Mouse (Mus musculus) left cerebral cortex, postnatal 36 days (tissue): ENCODE data around the gene C330007P06Rik. TPM values are rescaled to one million over a fixed set of nuclear protein-coding genes. Genes with fewer than 3 reads are reported as not detected.
"Not testable (repeated sequence)": the region's sequence is repeated elsewhere in the genome, so short reads cannot be mapped to it uniquely, and the experiment has no call there.

ENCODE experiments used
- DNase-seq, 2 experiments: peaks; one replicate each; pipeline ENCODE4 v3.0.0; 2021 to 2022; ENCODE audit warnings: low spot score in 2 of 2, mixed read lengths in 1 of 2
- intact Hi-C: fragments of 180-260 bp; cut with DNase I; formaldehyde crosslinking; loops from one replicate; pipeline ENCODE4 v1.15.1; 2025
- total RNA-seq, 2 experiments: library from RNA; stranded (reverse); gene quantifications; 2 replicates each; pipeline ENCODE4 v1.2.3; 2021

The C330007P06Rik gene
- total RNA-seq, result 10 to 100 TPM; 37.2 to 37.7 TPM

- intact Hi-C loops, result no loop called here
- DNase-seq, result no peak
Observed at GRCm38 (mm10) chrX:36873765-36874164, at the start of gene C330007P06Rik, which contains the start of gene Ube2a. TSS of gene C330007P06Rik (minus strand) at chrX:36874111. TSS of gene Ube2a (plus strand) at chrX:36873900.

DNA sequence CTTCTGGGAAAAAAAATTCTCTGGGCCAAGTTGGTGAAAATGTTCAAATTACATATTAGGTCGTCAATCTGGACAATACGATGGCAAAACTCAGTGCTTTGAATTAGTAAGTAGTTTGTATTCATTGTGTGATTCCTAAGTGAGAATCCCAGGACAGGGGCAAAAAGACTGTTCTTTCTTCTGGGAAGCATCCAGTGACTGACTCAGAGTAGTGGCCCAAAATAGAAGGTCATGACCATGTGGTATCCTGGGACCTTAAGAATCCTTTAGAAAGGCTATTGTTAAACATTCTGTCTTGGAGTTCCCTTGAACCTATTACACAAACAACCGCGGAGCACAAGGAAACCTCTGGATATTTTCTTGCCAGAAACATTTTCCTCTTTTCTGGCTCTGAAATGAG lies 47.4 kb upstream of the C330007P06Rik start:
- intact Hi-C loops, result no loop called here
- DNase-seq, result no peak

DNA sequence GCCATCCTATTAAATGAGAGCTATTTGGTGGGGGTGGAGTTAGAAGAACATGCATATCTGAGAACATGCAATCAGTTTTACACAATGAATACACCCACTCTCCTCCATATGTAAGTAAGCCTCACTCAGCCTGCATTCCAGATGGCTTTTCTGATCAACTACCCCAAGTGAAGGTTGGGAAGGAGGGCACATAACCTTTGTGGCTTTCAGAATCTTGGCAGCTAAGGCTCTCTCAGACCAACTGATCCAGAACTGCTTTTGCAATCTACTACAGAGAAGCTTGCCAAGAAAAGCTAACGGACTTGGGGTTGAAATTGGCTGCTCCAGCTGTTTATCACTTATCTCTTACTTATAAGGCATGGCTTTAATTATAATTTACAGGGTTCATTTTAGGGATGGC lies 43.8 kb upstream of the C330007P06Rik start:
- no peak for DNase-seq
- intact Hi-C loops, result no loop called here

DNA sequence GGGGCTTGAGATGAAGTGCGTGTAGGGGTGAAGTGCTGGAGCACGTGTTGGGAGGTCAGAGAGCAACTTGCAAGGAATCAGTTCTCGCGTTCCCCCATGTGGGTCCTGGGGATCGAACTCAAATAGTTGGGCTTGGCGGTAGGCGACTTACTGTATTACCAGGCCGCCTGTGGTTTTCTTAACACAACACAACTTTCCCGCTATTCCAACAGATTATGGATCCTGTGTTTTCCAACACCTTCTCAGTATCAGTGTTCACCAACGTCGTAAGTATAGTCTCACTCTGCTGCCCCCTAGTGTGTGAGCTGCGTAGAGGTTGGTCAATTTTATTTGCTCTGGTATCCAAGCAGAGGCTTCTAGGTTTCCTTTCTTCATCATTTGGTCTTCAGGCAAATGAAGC lies 37.4 kb upstream of the C330007P06Rik start:
- DNase-seq, result peak in 1 of 2 experiments; percentile 8
- intact Hi-C loops, result no loop called here

GRCm38 (mm10) chrX:36906539-36906938 lies 32.6 kb upstream of the C330007P06Rik start:
- intact Hi-C loops, result no loop called here

GRCm38 (mm10) chrX:36903115-36903768 lies 29.3 kb upstream of the C330007P06Rik start:
- peak; percentile 87 to 91 for DNase-seq
- intact Hi-C loops, result loop anchor here (5.0 kb wide), 2 partner anchors 71 to 96 kb away; no protein-coding TSS in a partner anchor

More at GRCm38 (mm10) chrX:36906539-36906938, 32.6 kb upstream of the C330007P06Rik start:
- DNase-seq, result no peak

- intact Hi-C loops, result loop anchor here (5.0 kb wide), 2 partner anchors 70 to 95 kb away; no protein-coding TSS in a partner anchor
- DNase-seq, result peak; percentile 52 to 53
Observed at GRCm38 (mm10) chrX:36902321-36903114, 28.6 kb upstream of the C330007P06Rik start, which contains the start of gene Nkrf. TSS of gene Nkrf (minus strand) at chrX:36902899.

DNA sequence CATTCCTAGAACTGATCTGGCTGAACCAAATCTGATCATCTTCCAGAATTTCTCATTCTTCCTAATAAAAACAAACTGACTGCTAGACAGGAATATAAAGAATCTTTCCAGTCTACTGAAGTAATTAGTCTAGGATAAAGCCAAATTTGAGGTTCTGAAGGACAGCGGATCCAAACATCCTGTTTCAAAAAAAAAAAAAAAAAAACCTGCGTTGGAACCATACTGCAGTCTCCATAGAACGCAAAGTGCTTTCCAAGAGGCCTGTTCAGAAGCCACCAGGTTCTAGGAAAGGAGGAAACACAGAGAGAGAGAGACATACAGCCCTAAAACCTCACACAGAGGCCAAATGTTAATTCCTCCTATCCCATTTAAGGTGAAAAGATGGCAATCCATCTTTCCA lies 27.7 kb upstream of the C330007P06Rik start:
- no peak for DNase-seq
- intact Hi-C loops, result loop anchor here (5.0 kb wide), 2 partner anchors 69 to 94 kb away; no protein-coding TSS in a partner anchor

DNA sequence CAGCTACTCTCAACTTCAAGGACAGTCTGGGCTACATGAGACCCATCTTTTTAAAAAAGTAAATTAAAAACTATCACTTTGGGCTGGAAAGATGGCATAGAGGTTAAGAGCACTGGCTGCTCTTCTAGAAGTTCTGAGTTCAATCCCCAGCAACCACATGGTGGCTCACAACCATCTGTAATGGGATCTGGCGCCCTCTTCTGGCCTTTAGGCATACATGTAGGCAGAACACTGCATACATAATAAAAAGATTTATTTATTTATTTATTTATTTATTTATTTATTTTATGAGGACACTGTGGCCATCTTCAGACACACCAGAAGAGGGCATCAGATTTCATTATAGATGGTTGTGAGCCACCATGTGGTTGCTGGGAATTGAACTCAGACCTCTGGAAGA lies 25.0 kb upstream of the C330007P06Rik start:
- DNase-seq, intact Hi-C loops: not testable (repeated sequence)

DNA sequence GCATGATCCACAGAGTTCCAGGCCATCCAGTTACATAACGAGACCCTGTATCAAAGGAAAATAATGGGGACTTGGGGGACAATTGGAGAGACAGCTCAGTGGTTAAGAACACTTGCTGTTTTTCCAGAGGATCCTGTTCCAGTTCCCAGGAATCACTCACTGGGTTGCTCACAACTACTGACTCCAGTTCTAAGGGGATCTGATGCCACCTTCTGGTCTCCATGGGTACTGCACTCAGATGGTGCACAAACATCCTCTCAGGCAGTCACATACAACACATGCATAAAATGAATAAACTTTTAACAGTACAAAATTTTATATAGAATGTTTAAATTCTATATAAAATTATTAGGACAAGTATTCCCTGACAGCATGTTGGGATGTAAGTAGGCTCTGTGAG lies 10.8 kb upstream of the C330007P06Rik start:
- intact Hi-C loops, result no loop called here
- DNase-seq, result no peak

- DNase-seq, result no peak
Observed at GRCm38 (mm10) chrX:36874704-36875128, 805 bp upstream of the C330007P06Rik start.

GRCm38 (mm10) chrX:36874178-36874696 lies 326 bp upstream of the C330007P06Rik start:
- DNase-seq, result peak; percentile 78 to 83
- intact Hi-C loops, result no loop called here

More at GRCm38 (mm10) chrX:36874704-36875128, 805 bp upstream of the C330007P06Rik start:
- intact Hi-C loops, result no loop called here

DNA sequence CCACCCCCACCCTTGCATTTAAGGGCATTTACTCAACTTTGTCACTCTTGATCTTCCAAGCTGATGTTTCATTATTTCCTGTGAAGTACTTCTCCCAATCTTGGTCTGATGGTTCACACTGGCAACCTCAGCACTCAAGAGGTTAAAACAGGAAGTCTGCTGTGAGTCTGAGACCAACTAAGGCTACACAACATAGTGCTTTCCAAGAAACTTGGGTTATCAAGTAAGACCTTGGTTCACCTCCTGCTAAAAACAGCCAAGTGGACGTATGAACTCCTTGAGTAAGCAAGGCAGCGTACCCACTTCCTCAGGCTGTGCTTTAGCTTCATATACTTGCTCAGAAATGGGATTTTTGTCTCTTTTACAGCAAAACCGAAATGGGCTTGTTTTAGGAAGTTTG lies 3.5 kb downstream of the C330007P06Rik start:
- intact Hi-C loops, result no loop called here
- DNase-seq, result no peak

- no peak for DNase-seq
- intact Hi-C loops, result no loop called here
Observed at GRCm38 (mm10) chrX:36864609-36865328, 9.1 kb downstream of the C330007P06Rik start.

GRCm38 (mm10) chrX:36863766-36864608 lies 9.9 kb downstream of the C330007P06Rik start:
- peak; percentile 72 to 83 for DNase-seq
- intact Hi-C loops, result no loop called here

DNA sequence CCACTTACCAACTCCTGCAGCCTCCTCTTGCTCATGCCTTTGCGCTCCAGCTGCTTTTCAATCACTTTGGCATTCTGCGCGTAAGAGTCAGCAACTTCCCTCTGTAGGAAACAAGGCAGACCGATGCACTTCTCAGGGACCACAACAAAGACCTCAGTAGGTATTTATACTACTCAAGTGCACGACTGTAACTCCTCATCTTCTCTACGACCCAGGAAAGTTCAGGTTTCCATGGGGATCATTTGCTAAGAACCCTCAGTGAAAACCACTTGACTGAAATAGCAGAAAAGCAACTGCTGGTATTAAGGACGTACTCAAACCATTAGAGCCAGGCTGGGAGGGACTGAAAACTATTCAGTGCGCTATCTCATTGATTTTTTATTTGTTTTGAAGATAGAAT lies 21.3 kb downstream of the C330007P06Rik start:
- intact Hi-C loops, result no loop called here
- DNase-seq, result no peak

- intact Hi-C loops, result no loop called here
- DNase-seq, result no peak
Observed at GRCm38 (mm10) chrX:36847152-36847551, 26.8 kb downstream of the C330007P06Rik start.

DNA sequence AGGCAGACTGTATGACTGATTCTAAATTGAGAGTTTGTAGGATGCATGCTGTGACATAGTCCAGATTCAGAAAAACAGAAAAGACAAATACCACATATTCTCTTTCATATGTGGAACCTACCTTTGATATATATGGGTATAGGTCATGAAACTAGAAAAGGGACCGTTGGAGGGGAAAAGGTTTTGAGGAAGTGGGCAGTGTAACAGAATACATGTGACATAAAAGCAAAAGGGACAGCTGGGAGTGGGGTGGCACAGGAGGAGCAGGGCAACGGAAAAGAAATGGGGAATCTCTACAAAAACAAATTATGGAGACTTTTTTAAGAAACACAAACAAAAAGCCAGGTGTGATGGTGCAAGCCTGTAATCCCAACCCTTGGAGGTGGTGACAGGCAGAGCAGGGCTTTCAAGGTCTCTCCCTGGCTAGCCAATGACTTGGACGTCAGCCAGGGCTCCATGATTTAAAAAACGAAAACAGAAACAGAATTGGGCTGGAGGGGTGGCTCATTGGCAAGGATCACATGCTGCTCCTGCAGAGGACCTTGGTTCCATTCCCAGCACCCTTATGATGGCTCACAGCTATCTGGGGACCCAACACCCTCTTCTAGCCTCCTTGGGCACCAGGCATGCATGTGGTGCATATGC lies 30.4 kb downstream of the C330007P06Rik start:
- intact Hi-C loops, result no loop called here
- no peak for DNase-seq
